Mouse (Mus musculus): ENCODE measurements around the gene Hist2h3c1. TPM values are rescaled to one million over a fixed set of nuclear protein-coding genes. Genes with fewer than 3 reads are reported as not detected.
A peak's percentile ranks its signal among the peaks of the same experiment; 100 is the strongest.
"Not testable (repeated sequence)": the region's sequence is repeated elsewhere in the genome, so short reads cannot be mapped to it uniquely, and the experiment has no call there.

Hist2h3c1 gene
- total RNA-seq, 2 experiments from 2014 or later = 0.22 TPM; not detected in 1

GRCm38 (mm10) chr3:96250890-96251289 lies 4.4 kb downstream of the Hist2h3c1 start:
- intact Hi-C loops (cut with DNase I) = no loop called here
- no peak for DNase-seq

DNA sequence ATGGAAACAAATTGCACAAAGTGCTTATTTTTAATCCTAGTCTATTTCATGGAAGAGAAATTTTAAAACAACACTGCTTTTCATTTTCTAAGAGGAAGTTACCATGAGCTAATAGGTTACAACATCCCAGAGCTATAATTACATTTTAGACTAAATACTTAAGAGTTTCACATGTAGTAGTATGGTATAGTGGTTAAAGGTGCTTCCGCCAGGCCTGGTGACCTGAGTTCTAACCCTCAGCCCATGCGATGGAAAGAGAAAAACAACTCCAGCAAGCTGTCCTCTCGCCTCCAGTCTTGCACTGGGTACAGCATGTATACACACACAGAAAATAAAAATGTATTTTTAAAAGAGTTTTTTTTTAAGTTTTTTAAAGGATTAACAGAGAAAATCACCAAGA lies 5.3 kb downstream of the Hist2h3c1 start:
- intact Hi-C loops (cut with DNase I) = no loop called here
- DNase-seq = no peak

DNA sequence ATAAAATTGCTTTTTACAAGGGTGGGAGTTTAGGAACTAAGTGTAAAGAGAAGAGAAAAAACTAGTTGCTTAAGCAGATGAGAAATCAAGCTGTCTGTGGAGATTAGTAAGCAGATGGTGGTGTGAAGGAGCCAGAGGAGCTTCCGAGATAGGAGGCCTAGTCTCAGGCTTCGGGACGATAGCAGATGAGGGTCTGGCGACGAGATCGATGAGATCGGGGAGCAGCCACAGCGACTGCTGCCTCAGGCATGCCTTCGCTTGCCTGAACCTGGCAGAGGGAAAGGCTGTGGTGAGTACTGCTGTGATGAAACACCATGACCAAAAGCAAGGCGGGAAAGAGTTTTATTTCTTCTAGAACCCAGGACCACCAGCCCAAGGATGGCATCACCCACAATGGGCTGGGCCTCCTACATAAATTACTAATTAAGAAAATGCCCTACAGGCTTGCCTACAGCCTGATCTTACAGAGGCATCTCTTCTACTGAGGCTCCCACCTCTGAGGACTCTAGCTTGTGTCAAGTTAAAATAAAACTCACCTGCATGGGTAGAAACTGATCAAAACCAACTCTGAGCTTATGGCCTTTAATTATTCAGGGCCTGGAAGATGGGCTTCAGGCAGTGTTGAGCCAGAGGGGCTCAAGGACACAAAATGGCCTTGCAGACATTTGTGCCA lies 8.3 kb downstream of the Hist2h3c1 start:
- no peak for DNase-seq
- intact Hi-C loops (cut with DNase I) = no loop called here

DNA sequence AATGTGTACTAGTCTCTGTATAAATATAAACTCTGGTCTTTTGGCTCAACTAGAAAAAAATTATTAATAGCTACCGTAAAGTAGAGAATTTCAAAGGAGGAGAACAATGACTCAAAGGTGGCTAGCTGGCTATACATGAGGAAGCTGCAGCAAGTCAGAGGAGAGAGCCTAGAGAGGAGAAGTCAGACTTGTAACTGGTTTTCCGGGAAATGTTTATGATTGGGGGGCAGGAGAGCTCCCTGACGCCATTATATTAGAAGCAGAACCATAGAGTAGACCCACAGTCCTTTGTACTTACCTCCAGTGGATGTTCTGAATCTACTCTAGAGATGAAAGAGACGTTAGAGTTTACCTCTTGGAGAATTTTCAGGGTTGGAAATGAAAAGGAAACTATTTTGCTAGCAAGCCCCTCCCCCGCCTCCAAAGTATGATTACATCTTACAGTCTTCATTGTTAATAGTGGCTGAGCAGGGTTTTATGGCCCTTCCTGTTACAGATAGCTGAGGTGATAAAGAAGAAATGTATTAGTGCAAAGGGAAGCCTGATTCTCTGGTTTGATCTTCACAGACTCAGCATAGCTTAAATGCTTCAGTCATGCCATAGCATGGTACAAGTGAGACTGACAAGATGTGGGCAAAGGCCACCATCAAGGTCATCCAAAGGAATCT lies 9.6 kb downstream of the Hist2h3c1 start:
- DNase-seq = no peak
- intact Hi-C loops (cut with DNase I) = no loop called here

DNA sequence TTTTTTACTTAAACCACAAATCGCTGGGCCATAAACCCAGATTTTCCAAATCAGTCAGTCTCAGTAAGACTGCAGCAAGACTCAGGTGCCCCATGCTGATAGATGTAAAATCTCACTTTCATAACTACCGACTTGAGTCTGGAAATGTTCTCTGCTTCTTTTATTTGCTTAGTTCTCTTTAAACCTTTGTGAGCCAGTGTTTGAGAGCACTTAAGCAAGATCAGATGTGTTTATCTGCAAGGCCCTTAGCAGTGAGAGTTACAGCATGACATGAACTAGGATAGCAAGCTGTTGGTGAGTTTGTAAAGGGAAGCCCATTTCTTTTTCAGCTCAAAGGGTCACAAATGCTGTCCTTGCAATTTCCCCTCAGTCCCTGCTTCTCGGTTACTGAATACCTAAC lies 10.7 kb downstream of the Hist2h3c1 start:
- DNase-seq = no peak
- intact Hi-C loops (cut with DNase I) = no loop called here

GRCm38 (mm10) chr3:96260220-96260619 lies 13.7 kb downstream of the Hist2h3c1 start:
- DNase-seq = no peak
- intact Hi-C loops (cut with DNase I) = no loop called here

- intact Hi-C loops (cut with DNase I) = no loop called here
- DNase-seq = no peak
Measured at GRCm38 (mm10) chr3:96261623-96262022, 15.1 kb downstream of the Hist2h3c1 start.

DNA sequence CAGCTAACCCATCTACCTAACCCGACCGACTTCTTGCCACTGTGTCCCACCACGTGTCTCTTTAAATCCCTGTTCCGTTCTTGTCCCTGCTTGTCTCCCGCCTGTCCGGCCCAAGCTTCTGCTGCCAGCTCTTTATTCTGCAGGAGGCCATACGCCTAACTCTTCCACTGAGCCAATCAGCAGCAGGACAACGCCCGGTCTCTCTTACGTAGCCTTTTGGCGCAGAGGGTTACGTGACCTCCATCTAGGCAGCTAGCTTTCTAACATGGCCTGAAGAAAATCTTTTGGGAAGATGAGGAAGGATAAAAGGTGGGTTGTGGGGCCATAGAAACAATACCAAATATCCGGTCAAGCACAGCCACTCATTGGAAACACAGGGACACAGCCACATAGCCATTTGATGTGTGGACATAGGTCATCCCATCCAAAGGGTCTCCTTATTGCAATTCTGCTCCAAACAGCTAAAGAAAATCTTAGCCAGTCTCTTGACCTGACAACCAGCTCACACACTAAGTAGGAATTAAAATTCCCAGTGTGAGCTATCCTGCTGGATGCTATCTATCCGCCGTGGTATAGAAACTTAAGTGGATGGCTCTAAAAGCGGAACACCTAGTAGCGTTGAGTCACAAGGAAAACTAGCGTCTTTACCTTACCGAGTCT lies 15.9 kb downstream of the Hist2h3c1 start:
- intact Hi-C loops (cut with DNase I) = no loop called here
- DNase-seq = peak; percentile 93

GRCm38 (mm10) chr3:96262979-96263550 lies 16.6 kb downstream of the Hist2h3c1 start, which contains the start of gene Hist2h4:
Gene Hist2h4, minus strand, starts transcription at chr3:96263311.
- DNase-seq = peak; percentile 97 to 98
- intact Hi-C loops (cut with DNase I) = no loop called here

DNA sequence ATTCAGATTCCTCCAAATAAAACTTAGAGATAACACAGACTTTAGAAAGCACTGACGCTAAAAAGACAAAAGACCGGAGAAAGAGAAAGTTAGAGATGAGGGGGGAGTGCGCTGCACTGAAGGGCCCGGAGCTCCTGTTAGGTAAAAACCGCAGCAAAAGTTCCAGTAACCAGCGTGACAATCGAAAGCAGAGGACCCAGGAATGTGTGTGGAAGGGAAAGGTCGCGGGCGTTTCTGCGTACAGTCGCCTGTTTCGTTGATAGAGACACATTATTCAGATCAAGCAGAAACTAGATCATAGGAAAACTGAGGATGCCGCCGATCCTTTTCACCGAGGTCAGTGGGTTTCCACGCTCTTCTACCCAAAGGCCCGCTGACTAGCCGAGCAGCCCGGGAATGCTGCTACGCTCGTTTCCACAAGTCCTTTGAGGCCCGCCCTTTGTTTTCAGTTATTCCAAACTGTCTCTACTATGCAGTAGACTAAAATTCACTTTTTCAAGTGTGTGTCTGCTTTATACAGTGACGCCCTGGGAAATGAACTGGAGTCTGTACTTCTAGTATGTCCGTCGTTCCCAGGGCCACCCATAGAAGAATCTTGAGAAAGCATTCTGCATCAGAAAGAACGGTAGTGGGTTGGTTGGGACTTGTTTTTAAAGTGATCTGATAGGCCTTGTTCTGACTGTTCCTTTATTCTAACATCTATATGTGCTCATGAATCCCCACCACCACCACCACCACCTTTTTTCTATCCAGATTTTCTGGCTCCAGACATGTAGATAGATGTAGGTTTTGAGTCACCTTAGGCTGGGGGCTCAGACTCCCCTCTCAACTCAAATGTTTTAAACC lies 17.3 kb downstream of the Hist2h3c1 start:
- peak; percentile 70 to 77 for DNase-seq
- intact Hi-C loops (cut with DNase I) = no loop called here

DNA sequence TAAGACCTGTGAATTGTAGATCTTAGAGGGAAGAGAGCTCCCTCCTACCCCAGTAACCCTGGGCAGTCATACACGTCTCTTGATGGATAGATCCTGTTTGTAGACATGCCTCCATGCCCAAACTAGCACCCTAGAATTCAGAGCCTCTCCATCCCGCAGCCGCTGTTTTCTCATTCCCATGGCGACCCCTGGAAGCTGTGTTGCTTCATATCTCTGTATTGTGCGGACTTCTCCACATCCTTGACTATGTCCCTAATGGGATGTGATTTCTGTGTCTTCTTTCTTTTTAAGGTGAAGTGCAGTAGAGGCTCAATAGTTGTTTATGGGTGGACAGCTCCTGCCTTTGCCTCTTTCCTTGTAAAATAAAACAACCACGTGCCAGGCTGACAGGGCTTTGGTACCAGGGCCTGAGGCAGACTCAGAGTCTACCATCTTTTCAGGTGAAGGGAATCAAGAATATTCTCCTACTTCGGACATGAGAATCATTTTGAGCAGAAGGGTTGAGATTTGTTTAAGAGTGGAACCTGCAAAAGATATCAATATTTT lies 18.0 kb downstream of the Hist2h3c1 start:
- intact Hi-C loops (cut with DNase I) = no loop called here
- DNase-seq = no peak

- intact Hi-C loops (cut with DNase I) = no loop called here
- no peak for DNase-seq
Measured at GRCm38 (mm10) chr3:96266132-96266710, 19.7 kb downstream of the Hist2h3c1 start.

GRCm38 (mm10) chr3:96267541-96267940 lies 21.1 kb downstream of the Hist2h3c1 start:
- intact Hi-C loops (cut with DNase I) = no loop called here
- no peak for DNase-seq

DNA sequence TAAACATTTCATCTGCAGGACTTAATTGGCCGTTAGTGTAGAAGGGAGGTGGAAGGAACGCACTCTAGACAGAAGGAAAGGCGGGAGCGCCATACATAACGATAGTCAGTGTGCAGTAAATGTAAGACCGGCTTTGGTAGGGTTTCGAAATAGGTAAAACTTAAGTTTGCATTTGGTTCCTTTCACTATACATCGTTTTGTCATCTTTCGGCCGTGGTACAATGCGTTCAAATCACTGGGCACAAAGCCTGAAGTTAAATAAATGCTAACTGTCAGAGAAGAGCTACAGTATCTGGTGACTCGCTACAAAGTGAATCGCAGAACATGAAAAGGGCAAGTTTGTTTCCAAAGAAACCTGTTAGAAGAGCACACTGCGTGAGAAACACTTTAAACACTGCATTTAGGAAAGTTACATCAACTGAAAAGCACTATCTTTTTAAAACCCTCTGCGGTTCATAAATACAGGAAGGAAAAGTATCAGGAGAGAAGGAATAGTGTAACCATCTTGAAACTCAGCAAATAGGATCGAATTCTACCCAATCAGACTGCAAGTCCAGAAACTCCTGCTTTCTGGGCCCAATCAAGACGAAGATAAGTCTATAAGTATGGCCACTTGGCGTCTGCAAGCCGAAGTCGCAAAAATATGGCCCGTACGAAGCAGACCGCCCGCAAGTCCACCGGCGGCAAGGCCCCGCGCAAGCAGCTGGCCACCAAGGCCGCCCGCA lies 21.7 kb downstream of the Hist2h3c1 start, which contains the start of gene Hist2h3b:
Gene Hist2h3b, plus strand, starts transcription at position 604 of the 725 bp plus-strand sequence.
- intact Hi-C loops (cut with DNase I) = no loop called here
- DNase-seq = peak; percentile 86 to 87

GRCm38 (mm10) chr3:96268776-96269378 lies 22.4 kb downstream of the Hist2h3c1 start:
- DNase-seq; intact Hi-C loops (cut with DNase I): not testable (repeated sequence)

GRCm38 (mm10) chr3:96269511-96270474 lies 23.3 kb downstream of the Hist2h3c1 start, which contains the start of gene Hist2h2bb:
Gene Hist2h2bb, plus strand, starts transcription at chr3:96269752.
- DNase-seq = peak; percentile 91 to 93
- intact Hi-C loops (cut with DNase I) = no loop called here

All from heart, postnatal 10 days (tissue).